Comparison of ENCODE assay signal across 21 mouse cellular contexts in the genomic region with DNA sequence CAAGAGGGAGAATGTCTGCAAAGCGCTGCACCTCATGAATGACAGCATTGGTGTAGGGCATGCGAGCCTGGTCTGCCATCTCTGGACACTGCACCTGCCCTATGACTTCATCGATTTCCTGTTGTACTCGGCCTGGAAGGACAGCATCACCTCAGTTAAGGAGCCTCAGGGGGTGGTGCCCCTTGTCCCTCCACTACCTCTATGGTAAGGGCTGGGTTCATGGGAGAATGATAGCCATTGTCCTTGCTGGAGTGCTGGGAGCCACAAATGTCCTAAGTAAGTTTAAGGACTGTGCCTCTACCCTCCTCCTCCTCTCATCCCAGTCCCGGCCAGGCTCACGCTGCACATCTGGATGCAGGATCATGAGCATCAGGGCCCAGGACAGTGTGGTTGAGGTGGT. TPM values are rescaled to one million over a fixed set of nuclear protein-coding genes. Genes with fewer than 3 reads are reported as not detected.
"Had no signal": no experiment of that assay in that cellular context is flagged by ENCODE, and none has a peak within 500 bp of the region (broad histone marks: within the 10 kb centered on the region; RNA-seq: fewer than 3 reads in every experiment).

No protein-coding gene starts in this region.

- H3K9ac ChIP-seq: liver, embryonic 15.5 days; liver, postnatal 0 days; lung, embryonic 15.5 days; midbrain, embryonic 12.5 days; midbrain, embryonic 15.5 days; neural tube, embryonic 12.5 days; stomach, embryonic 15.5 days had no signal

- H3K4me2 ChIP-seq: liver, embryonic 15.5 days; lung, embryonic 15.5 days; midbrain, embryonic 12.5 days; midbrain, embryonic 15.5 days; neural tube, embryonic 12.5 days; stomach, embryonic 15.5 days had no signal

- ATAC-seq: liver, postnatal 0 days; lung, postnatal 0 days; midbrain, embryonic 15.5 days had no signal

- H3K9me3 ChIP-seq: liver, embryonic 15.5 days; lung, embryonic 15.5 days; megakaryocyte, embryonic 14.5 days; midbrain, embryonic 12.5 days; midbrain, embryonic 15.5 days; neural tube, embryonic 12.5 days; stomach, embryonic 15.5 days had no signal

- H3K4me1 ChIP-seq: megakaryocyte, embryonic 14.5 days; midbrain, embryonic 15.5 days; neural tube, embryonic 12.5 days had no signal

- H3K27me3 ChIP-seq: liver, embryonic 15.5 days; lung, embryonic 15.5 days; midbrain, embryonic 12.5 days; midbrain, embryonic 15.5 days; neural tube, embryonic 12.5 days; stomach, embryonic 15.5 days had no signal

- H3K27ac ChIP-seq: liver, embryonic 15.5 days; lung, embryonic 15.5 days; macrophage; midbrain, embryonic 12.5 days; midbrain, embryonic 15.5 days; neural tube, embryonic 12.5 days; stomach, embryonic 15.5 days; stomach, postnatal 0 days had no signal

- H3K4me3 ChIP-seq: liver, embryonic 15.5 days; lung, embryonic 15.5 days; megakaryocyte, embryonic 14.5 days; midbrain, embryonic 12.5 days; midbrain, embryonic 15.5 days; neural tube, embryonic 12.5 days; stomach, embryonic 15.5 days had no signal

- DNase-seq: liver, postnatal 0 days; lung, adult 2 months; right cerebral cortex, postnatal 14 days; thymus, adult 2 months; thymus, postnatal 25 days; thymus, postnatal 4 days had no signal

- H3K36me3 ChIP-seq: liver, embryonic 15.5 days; lung, embryonic 15.5 days; midbrain, embryonic 12.5 days; midbrain, embryonic 15.5 days; neural tube, embryonic 12.5 days; stomach, embryonic 15.5 days had no signal

RNA-seq across cellular contexts. Expression of a gene that starts 7.6 kb away (rescaled TPM):
- polyA plus RNA-seq: macrophage had no signal

RNA-seq across cellular contexts. Expression of a gene that starts 21.4 kb away (rescaled TPM):
- polyA plus RNA-seq: liver, embryonic 15.5 days; lung, adult 2 months; lung, embryonic 15.5 days; lung, postnatal 0 days; macrophage; midbrain, embryonic 12.5 days; midbrain, embryonic 15.5 days; midbrain, postnatal 0 days; neural tube, embryonic 12.5 days; neural tube, embryonic 14.5 days; spleen, adult 2 months; stomach, embryonic 15.5 days; stomach, postnatal 0 days; testis, adult 2 months; thymus, adult 2 months; urinary bladder, adult 2 months had no signal
